Mouse (Mus musculus) 416B (cell line): ENCODE results near the gene Adsl.

Experiments
- DNase-seq: peaks from one replicate; pipeline ENCODE4 v3.0.0; 2011; ENCODE audit warnings: low read depth

Adsl gene

GRCm38 (mm10) chr15:80941468-80942040, 6.7 kb upstream of the Adsl start:
- no peak for DNase-seq

- peak; percentile 77 for DNase-seq
Measured at GRCm38 (mm10) chr15:80945851-80946250, 2.4 kb upstream of the Adsl start.

- DNase-seq = peak; percentile 9
Measured at GRCm38 (mm10) chr15:80949431-80949830, 1.1 kb downstream of the Adsl start.

GRCm38 (mm10) chr15:80950055-80950454, 1.8 kb downstream of the Adsl start:
- no peak for DNase-seq

GRCm38 (mm10) chr15:80953971-80954370, 5.7 kb downstream of the Adsl start:
- no peak for DNase-seq

- DNase-seq = no peak
Measured at GRCm38 (mm10) chr15:80954861-80955260, 6.6 kb downstream of the Adsl start.

- no peak for DNase-seq
Measured at GRCm38 (mm10) chr15:80955836-80956438, 7.6 kb downstream of the Adsl start.

GRCm38 (mm10) chr15:80969371-80969770, 21.1 kb downstream of the Adsl start:
- no peak for DNase-seq

- no peak for DNase-seq
Measured at GRCm38 (mm10) chr15:80974311-80974710, 26.0 kb downstream of the Adsl start.

- no peak for DNase-seq
Measured at GRCm38 (mm10) chr15:80975666-80976065, 27.4 kb downstream of the Adsl start.

GRCm38 (mm10) chr15:80977620-80978334, 29.5 kb downstream of the Adsl start, which contains the start of gene Sgsm3:
Gene Sgsm3 (plus strand): TSS chr15:80977765.
- DNase-seq = peak; percentile 56

GRCm38 (mm10) chr15:80979611-80980010, 31.3 kb downstream of the Adsl start:
- DNase-seq = no peak

GRCm38 (mm10) chr15:80981176-80981575, 32.9 kb downstream of the Adsl start:
- DNase-seq = no peak

GRCm38 (mm10) chr15:80983264-80983663, 35.0 kb downstream of the Adsl start:
- DNase-seq = no peak

GRCm38 (mm10) chr15:80988331-80988730, 40.0 kb downstream of the Adsl start:
- no peak for DNase-seq

GRCm38 (mm10) chr15:80989712-80990111, 41.4 kb downstream of the Adsl start:
- no peak for DNase-seq

GRCm38 (mm10) chr15:80994959-80995358, 46.7 kb downstream of the Adsl start:
- DNase-seq = no peak

GRCm38 (mm10) chr15:80996090-80996835, 48.0 kb downstream of the Adsl start:
- DNase-seq = no peak

GRCm38 (mm10) chr15:80997077-80997476, 48.8 kb downstream of the Adsl start:
- DNase-seq = no peak

GRCm38 (mm10) chr15:81000419-81001138, 52.3 kb downstream of the Adsl start:
- DNase-seq = peak; percentile 26

- DNase-seq = no peak
Measured at GRCm38 (mm10) chr15:81006127-81006735, 57.9 kb downstream of the Adsl start.

- no peak for DNase-seq
Measured at GRCm38 (mm10) chr15:81007339-81007738, 59.0 kb downstream of the Adsl start.
